Mouse (Mus musculus): Measurements from ENCODE around the gene Rhbdd2. TPM values are rescaled to one million over a fixed set of nuclear protein-coding genes. Genes with fewer than 3 reads are reported as not detected.

Rhbdd2 gene
- total and polyA plus RNA-seq, 3 experiments: 3.7 to 21.3 (median 6.4) TPM

GRCm38 (mm10) chr5:135585691-135586090 is 46.7 kb upstream of the Rhbdd2 start:
- no peak for DNase-seq (ENCODE audit: extremely low read depth)
- in situ Hi-C loops (cut with MboI; ENCODE audit: low pct_ligation_motif_present, low pct_unique_long_range_greater_than_20kb, low sequenced_read_pairs): no loop called here
- H3K4me1 ChIP-seq (ENCODE audit: control insufficient read depth in 1 of 2, insufficient read depth in 2 of 2): peaks cover 2 to 6% of the 10 kb centered on the region in 2 experiments

GRCm38 (mm10) chr5:135587764-135588163 is 44.7 kb upstream of the Rhbdd2 start:
- dilution Hi-C loops (cut with MboI; ENCODE audit: extremely low pct_ligation_motif_present, extremely low pct_unique_long_range_greater_than_20kb, low sequenced_read_pairs): no loop called here

More at GRCm38 (mm10) chr5:135585691-135586090, 46.7 kb upstream of the Rhbdd2 start:
- no peak overlapping the region for H3K9ac ChIP-seq (ENCODE audit: insufficient read depth, low read depth)
- no peaks in the 10 kb centered on the region for H3K79me2 ChIP-seq (replicated peaks; ENCODE audit: control insufficient read depth, extremely low read depth, insufficient read depth, poor library complexity, severe bottlenecking)
- H3K4me2 ChIP-seq (ENCODE audit: insufficient read depth, low read depth, poor library complexity, severe bottlenecking): no peak overlapping the region
- peaks cover 9% of the 10 kb centered on the region for H3K9me3 ChIP-seq (replicated peaks; ENCODE audit: low read length)
- no peaks in the 10 kb centered on the region for H3K36me3 ChIP-seq (replicated peaks in 1 of 2; ENCODE audit: control insufficient read depth in 1 of 2, insufficient read depth in 1 of 2, low read length in 1 of 2)
- TF ChIP-seq CHD2 (IDR thresholded peaks at IDR 0.05; ENCODE audit: low read length) (no peak), POLR2A (IDR thresholded peaks at IDR 0.05; ENCODE audit: low read depth, low read length) (no peak), ZKSCAN1 (IDR thresholded peaks at IDR 0.05; ENCODE audit: borderline replicate concordance, low read depth, low read length) (no peak), TCF12 (IDR thresholded peaks at IDR 0.05; ENCODE audit: low read depth, low read length) (no peak), JUN (IDR thresholded peaks at IDR 0.05; ENCODE audit: insufficient read depth, low read depth, low read length) (no peak)
- no peaks in the 10 kb centered on the region for H3K27me3 ChIP-seq (replicated peaks)
- no peak overlapping the region for H3K4me3 ChIP-seq (replicated peaks in 1 of 3; ENCODE audit: low read depth in 2 of 3, low read length in 2 of 3, poor library complexity in 1 of 3)
- dilution Hi-C loops (cut with MboI; ENCODE audit: extremely low pct_ligation_motif_present, extremely low pct_unique_long_range_greater_than_20kb, low sequenced_read_pairs): no loop called here
- no peak overlapping the region for H3K27ac ChIP-seq (ENCODE audit: insufficient read depth, low read depth)

More at GRCm38 (mm10) chr5:135587764-135588163, 44.7 kb upstream of the Rhbdd2 start:
- TF ChIP-seq ZMIZ1 (IDR thresholded peaks at IDR 0.05; ENCODE audit: low read depth, low read length) (no peak), POLR2AphosphoS2 (IDR thresholded peaks at IDR 0.05; ENCODE audit: low read depth, low read length) (no peak), CHD1 (IDR thresholded peaks at IDR 0.05; ENCODE audit: low read depth, low read length) (no peak), HCFC1 (IDR thresholded peaks at IDR 0.05; ENCODE audit: low read depth, low read length) (no peak), EP300 (IDR thresholded peaks at IDR 0.05; ENCODE audit: low read length) (no peak), BHLHE40 (IDR thresholded peaks at IDR 0.05; ENCODE audit: low read depth, low read length) (no peak), ELF1 (IDR thresholded peaks at IDR 0.05; ENCODE audit: low read depth, low read length) (no peak), NRF1 (IDR thresholded peaks at IDR 0.05; ENCODE audit: low read depth, low read length) (no peak), MYC (IDR thresholded peaks at IDR 0.05; ENCODE audit: low read depth, low read length) (no peak), JUN (IDR thresholded peaks at IDR 0.05; ENCODE audit: insufficient read depth, low read depth, low read length) (no peak), ZNF384 (IDR thresholded peaks at IDR 0.05; ENCODE audit: low read depth, low read length) (no peak), NELFE (IDR thresholded peaks at IDR 0.05; ENCODE audit: low read depth, low read length) (no peak), USF2 (conservative IDR thresholded peaks at IDR 0.05; ENCODE audit: low read depth, low read length) (no peak), E2F4 (IDR thresholded peaks at IDR 0.05; ENCODE audit: insufficient replicate concordance, low read depth, low read length) (no peak), JUND (conservative IDR thresholded peaks at IDR 0.05; ENCODE audit: low read depth, low read length) (no peak), CHD2 (IDR thresholded peaks at IDR 0.05; ENCODE audit: low read length) (no peak), KAT2A (IDR thresholded peaks at IDR 0.05; ENCODE audit: insufficient replicate concordance, low read length) (no peak), ETS1 (conservative IDR thresholded peaks at IDR 0.05; ENCODE audit: low read depth, low read length) (no peak), SIN3A (IDR thresholded peaks at IDR 0.05; ENCODE audit: low read length) (no peak), MAFK (IDR thresholded peaks at IDR 0.05; ENCODE audit: insufficient replicate concordance, low read length) (no peak)
- no peaks in the 10 kb centered on the region for H3K36me3 ChIP-seq (replicated peaks in 1 of 2; ENCODE audit: control insufficient read depth in 1 of 2, insufficient read depth in 1 of 2, low read length in 1 of 2)
- H3K27me3 ChIP-seq (replicated peaks): no peaks in the 10 kb centered on the region
- in situ Hi-C loops (cut with MboI; ENCODE audit: low pct_ligation_motif_present, low pct_unique_long_range_greater_than_20kb, low sequenced_read_pairs): no loop called here
- no peak overlapping the region for H3K4me3 ChIP-seq (replicated peaks in 1 of 3; ENCODE audit: low read depth in 2 of 3, low read length in 2 of 3, poor library complexity in 1 of 3)
- no peak overlapping the region for H3K9ac ChIP-seq (ENCODE audit: insufficient read depth, low read depth)
- no peaks in the 10 kb centered on the region for H3K79me2 ChIP-seq (replicated peaks; ENCODE audit: control insufficient read depth, extremely low read depth, insufficient read depth, poor library complexity, severe bottlenecking)
- no peak overlapping the region for H3K4me2 ChIP-seq (ENCODE audit: insufficient read depth, low read depth, poor library complexity, severe bottlenecking)
- no peak overlapping the region for H3K27ac ChIP-seq (ENCODE audit: insufficient read depth, low read depth)
- no peaks in the 10 kb centered on the region for H3K4me1 ChIP-seq (ENCODE audit: control insufficient read depth in 1 of 2, insufficient read depth in 2 of 2)
- DNase-seq (ENCODE audit: extremely low read depth): no peak
- peaks cover 16% of the 10 kb centered on the region for H3K9me3 ChIP-seq (replicated peaks; ENCODE audit: low read length)
